Mouse (Mus musculus): Measurements from ENCODE around the gene Comp. TPM values are rescaled to one million over a fixed set of nuclear protein-coding genes. Genes with fewer than 3 reads are reported as not detected.

Comp gene
- polyA plus RNA-seq, 1 experiment from 2014 or later: 0.22 TPM

DNA sequence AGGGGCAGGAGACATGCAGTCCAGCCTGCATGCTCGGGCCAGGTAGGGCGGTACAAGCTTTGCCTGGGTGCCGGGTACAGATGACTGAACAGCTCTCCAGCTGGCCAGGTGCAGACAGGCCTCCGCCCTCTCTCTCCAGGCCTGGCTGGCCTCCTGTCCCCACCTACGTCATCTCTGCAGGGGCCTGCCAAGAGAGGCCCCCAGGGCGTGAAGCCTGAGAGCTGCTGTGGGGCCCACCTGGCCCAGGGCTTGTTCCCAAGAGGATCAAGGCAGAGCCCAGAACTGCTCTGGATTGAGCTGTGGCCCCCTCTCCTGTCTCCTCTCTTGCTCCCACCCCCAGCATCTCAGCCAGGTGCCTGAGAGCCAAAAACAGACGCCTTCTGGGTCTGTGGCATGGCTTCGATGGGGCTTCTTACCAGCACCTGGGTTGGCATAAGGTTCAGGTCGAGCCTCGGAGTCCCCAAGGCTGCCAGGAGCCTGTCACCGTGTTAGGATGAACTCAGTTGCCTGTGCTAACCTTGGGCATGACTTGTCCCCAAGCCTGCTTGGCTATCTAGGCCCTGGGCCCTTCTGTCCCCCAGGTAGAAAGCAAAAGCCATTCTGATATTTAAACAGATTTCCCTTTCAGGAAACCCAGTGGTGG, 33.2 kb downstream of the Comp start:
- H3K9me3 ChIP-seq: no peaks in the 10 kb centered on the region
- no peak overlapping the region for H3K9ac ChIP-seq
- peaks cover 52% of the 10 kb centered on the region for H3K4me1 ChIP-seq
- H3K36me3 ChIP-seq: 0 out of 2 replicates have a peak, but pooled peaks cover 3% of the 10 kb centered on the region
- H3K27ac ChIP-seq: peak overlapping the region; percentile 33
- no peaks in the 10 kb centered on the region for H3K27me3 ChIP-seq (replicated peaks)
- peak; percentile 41 for ATAC-seq (ENCODE audit: insufficient read depth, low FRiP score, low read depth)
- no peak overlapping the region for H3K4me2 ChIP-seq
- WGBS: 50% methylated on average over 11 of the region's 11 CpGs
- no peak overlapping the region for H3K4me3 ChIP-seq (replicated peaks)

DNA sequence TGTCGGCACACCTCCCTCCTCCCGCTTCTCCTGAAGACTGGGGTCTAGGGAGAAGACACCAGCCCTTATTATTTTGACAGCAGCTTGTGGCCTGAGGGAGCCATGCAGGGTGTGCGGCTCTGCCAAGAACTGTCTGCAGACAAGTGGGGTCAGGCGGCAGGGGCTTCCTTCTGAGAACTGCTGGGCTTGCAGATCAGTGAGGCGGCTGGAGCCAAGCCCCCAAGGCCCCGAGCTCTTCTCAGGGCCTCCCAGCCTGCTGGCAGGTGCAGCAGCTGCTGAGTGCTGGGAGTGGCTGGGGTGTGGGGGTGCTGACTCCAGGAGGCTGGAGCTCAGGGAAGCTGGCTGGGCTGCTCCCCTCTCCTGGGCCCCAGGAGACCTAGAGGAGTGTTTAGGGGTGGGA, 34.9 kb downstream of the Comp start:
- peak overlapping the region; percentile 88 for H3K27ac ChIP-seq
- WGBS: 34% methylated on average over 6 of the region's 6 CpGs
- 0 out of 2 replicates have a peak overlapping the region, but pooled peaks have one; percentile 17 for H3K4me2 ChIP-seq
- H3K27me3 ChIP-seq (replicated peaks): no peaks in the 10 kb centered on the region
- H3K9ac ChIP-seq: no peak overlapping the region
- peaks cover 9% of the 10 kb centered on the region; the same call in 1 of the 2 replicates for H3K36me3 ChIP-seq
- no peak overlapping the region for H3K4me3 ChIP-seq (replicated peaks)
- H3K4me1 ChIP-seq: peaks cover 52% of the 10 kb centered on the region
- peak; percentile 73 for ATAC-seq (ENCODE audit: insufficient read depth, low FRiP score, low read depth)
- no peaks in the 10 kb centered on the region for H3K9me3 ChIP-seq

DNA sequence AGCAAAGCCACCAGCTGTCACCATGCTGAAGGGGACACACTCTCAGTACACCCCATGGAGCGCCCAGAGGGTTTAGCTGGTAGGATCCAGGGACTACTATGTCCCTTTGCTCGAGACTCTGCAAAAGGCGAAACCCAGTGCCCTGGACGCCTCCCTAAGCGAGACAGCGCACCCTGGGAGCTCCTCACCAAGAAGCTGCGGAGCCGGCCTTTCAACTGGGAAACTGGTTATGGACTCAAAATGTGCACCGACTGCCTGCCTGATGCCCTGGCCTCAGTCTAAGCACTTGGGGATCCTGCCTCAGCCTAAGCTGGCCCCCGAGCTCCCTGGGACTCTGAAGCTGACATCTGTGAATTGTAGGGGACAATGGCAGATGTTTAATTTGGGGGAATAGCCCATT, 35.7 kb downstream of the Comp start:
- no peak for ATAC-seq (ENCODE audit: insufficient read depth, low FRiP score, low read depth)
- 65% methylated on average over 10 of the region's 10 CpGs for WGBS
- no peaks in the 10 kb centered on the region for H3K9me3 ChIP-seq
- H3K27ac ChIP-seq: peak overlapping the region; percentile 88
- no peak overlapping the region for H3K4me3 ChIP-seq (replicated peaks)
- no peak overlapping the region for H3K9ac ChIP-seq
- H3K36me3 ChIP-seq: peaks cover 11% of the 10 kb centered on the region; the same call in 1 of the 2 replicates
- H3K4me1 ChIP-seq: peaks cover 52% of the 10 kb centered on the region
- H3K27me3 ChIP-seq (replicated peaks): no peaks in the 10 kb centered on the region
- peak overlapping the region; percentile 17 for H3K4me2 ChIP-seq

DNA sequence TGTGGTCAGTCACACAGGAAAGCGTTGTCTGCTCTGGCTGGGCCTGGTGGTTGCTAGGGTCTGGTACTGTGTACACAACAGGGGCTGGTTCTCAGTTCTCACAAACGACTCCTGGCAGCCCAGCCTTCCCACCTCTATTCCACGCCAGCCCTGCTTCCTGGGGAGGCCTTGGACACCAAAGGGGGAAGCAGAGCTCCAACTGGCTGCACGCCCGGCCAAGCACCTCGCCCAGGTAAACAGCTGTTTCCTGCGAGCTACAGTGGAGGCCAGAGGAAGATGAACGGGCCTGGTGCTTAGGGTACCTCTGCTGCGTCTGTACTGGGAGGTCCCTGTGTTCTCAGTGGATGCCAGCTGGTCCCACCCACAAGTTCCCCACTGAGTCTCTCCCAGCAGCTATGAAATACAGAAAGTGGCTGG, 36.1 kb downstream of the Comp start:
- peaks cover 8% of the 10 kb centered on the region; the same call in 1 of the 2 replicates for H3K36me3 ChIP-seq
- H3K27ac ChIP-seq: peak overlapping the region; percentile 88
- H3K9ac ChIP-seq: no peak overlapping the region
- no peaks in the 10 kb centered on the region for H3K9me3 ChIP-seq
- no peaks in the 10 kb centered on the region for H3K27me3 ChIP-seq (replicated peaks)
- H3K4me3 ChIP-seq (replicated peaks): no peak overlapping the region
- peaks cover 52% of the 10 kb centered on the region for H3K4me1 ChIP-seq
- peak overlapping the region; percentile 17; the same call in 1 of the 2 replicates for H3K4me2 ChIP-seq
- 29% methylated on average over 9 of the region's 9 CpGs for WGBS
- ATAC-seq (ENCODE audit: insufficient read depth, low FRiP score, low read depth): peak; percentile 32

DNA sequence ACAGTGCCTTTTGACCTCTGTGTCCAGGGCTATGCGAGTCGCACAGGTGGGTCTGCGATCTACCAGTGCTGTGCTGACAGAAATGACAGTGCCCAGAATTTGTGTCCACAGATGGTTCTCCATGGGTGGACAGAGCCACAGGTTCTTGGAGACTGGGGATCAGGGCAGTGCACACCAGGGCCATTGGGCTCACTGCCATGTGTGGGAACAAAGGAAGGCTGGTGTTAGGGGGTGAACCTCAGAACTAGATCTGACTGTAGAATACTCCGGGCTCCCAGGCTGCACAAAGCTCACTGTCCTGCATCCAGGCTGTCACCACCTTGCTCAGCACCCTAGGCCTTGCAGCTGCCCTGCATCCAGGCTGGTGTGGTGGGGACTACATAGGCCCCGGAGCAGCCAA, 36.9 kb downstream of the Comp start:
- H3K27ac ChIP-seq: no peak overlapping the region
- no peak overlapping the region for H3K9ac ChIP-seq
- no peaks in the 10 kb centered on the region for H3K27me3 ChIP-seq (replicated peaks)
- H3K36me3 ChIP-seq: peaks cover 8% of the 10 kb centered on the region; the same call in 1 of the 2 replicates
- H3K4me2 ChIP-seq: no peak overlapping the region
- ATAC-seq (ENCODE audit: insufficient read depth, low FRiP score, low read depth): no peak
- H3K4me1 ChIP-seq: peaks cover 49% of the 10 kb centered on the region
- WGBS: 95% methylated on average over 5 of the region's 5 CpGs
- no peak overlapping the region for H3K4me3 ChIP-seq (replicated peaks)
- no peaks in the 10 kb centered on the region for H3K9me3 ChIP-seq

DNA sequence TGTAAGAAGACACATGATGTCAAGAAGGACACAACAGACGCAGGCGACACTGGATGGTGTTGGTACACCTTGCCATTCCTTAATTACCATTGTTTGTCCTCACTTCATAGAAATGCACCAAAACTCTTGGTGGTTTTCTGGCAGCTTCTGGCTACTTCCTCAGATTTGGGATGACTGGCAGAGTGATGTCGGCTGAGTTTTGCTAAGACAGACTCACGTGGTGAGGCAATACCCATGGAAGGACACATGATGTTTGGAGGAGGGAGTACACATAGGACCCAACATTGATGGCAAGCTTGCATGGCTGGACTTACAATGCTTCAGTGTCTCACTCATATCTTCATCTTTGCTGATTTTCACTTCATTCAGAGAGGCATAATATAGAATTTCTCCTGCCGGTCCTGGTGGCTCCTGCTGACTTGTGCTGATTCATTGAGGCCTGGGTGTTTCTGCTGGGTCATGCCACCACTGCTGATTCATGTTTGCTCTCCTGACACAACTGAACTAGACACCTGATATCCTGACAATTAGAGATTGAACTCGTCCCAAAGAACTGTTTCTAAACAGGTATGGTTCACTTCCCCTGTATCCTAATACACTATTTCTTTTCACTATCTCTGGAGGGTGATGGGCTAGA, 41.1 kb downstream of the Comp start:
- H3K4me3 ChIP-seq (replicated peaks): no peak overlapping the region
- peaks cover 45% of the 10 kb centered on the region for H3K4me1 ChIP-seq
- no peak overlapping the region for H3K4me2 ChIP-seq
- WGBS: 84% methylated on average over 6 of the region's 6 CpGs
- H3K27me3 ChIP-seq (replicated peaks): no peaks in the 10 kb centered on the region
- no peak overlapping the region for H3K9ac ChIP-seq
- no peak for ATAC-seq (ENCODE audit: insufficient read depth, low FRiP score, low read depth)
- H3K36me3 ChIP-seq: peaks cover 8% of the 10 kb centered on the region; the same call in 1 of the 2 replicates
- H3K9me3 ChIP-seq: no peaks in the 10 kb centered on the region
- no peak overlapping the region for H3K27ac ChIP-seq

DNA sequence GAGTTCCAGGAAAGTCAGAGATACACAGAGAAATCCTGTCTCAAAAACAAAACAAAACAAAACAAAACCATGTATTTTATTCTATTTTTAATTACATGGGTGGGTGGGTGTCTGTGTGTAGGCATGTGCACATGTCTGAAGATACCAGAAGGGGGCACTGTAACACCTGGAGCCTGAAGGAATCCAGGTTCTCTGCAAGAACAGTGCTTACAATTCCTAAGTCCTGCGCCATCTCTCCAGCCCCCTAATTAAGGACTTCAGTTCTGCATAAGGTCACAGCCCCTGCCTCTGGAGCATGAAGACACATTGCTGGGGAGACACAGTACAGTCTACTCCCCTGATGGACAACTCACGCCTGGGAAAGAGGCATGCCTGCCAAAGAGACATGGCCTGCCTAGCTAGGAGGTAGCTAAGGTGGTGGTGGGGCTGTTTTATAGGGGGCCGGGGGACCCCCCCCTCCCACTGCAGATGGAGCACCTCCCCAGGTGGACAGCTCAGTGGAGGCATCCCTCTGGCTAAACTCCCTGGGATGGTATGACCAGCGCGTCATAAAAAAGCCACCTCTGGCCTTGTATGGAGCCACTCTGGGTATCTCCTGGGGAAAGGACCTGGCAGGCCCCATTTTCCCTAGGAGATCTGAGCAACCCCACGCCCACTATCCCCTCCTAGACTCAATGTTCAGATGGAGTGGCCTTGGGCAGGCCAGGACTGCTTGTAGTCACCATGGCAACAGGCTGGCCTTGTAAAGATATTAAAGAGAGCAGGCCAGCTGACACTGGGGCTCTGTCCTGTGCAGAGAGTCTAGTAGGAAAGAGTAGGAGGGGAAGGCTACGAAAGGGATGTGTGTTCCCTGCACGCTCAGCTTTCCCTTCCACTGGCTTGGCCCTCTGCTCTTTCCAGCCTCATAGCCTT, 42.4 kb downstream of the Comp start:
- no peak overlapping the region for H3K4me3 ChIP-seq (replicated peaks)
- H3K9me3 ChIP-seq: no peaks in the 10 kb centered on the region
- WGBS: 82% methylated on average over 8 of the region's 8 CpGs
- peaks cover 8% of the 10 kb centered on the region; the same call in 1 of the 2 replicates for H3K36me3 ChIP-seq
- ATAC-seq (ENCODE audit: insufficient read depth, low FRiP score, low read depth): peak; percentile 38; the same call in 1 of the 2 replicates
- H3K9ac ChIP-seq: no peak overlapping the region
- peaks cover 41% of the 10 kb centered on the region for H3K4me1 ChIP-seq
- no peak overlapping the region for H3K4me2 ChIP-seq
- H3K27ac ChIP-seq: no peak overlapping the region; the same call in 1 of the 2 replicates
- no peaks in the 10 kb centered on the region for H3K27me3 ChIP-seq (replicated peaks)

DNA sequence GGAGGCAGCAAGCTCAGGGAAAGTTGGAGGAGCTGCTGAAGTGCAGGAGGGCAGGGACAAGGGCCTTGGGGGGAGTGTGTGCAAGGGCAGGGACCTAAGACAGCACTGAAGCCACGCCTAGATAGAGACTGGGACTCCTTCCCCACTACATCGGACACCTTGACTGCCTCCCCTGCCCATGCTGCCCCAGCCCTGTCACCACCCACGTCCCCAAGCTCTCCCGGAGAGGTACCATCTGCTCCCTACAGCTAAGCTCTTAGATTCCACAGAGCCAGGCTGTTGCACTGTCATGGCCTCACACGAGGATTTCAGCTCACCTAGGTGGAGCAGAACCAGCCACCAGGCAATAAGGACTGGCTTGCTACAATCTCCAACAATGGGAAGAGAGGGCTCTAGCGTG, 43.6 kb downstream of the Comp start:
- H3K27ac ChIP-seq: no peak overlapping the region
- no peak overlapping the region for H3K4me3 ChIP-seq (replicated peaks)
- no peak for ATAC-seq (ENCODE audit: insufficient read depth, low FRiP score, low read depth)
- H3K27me3 ChIP-seq (replicated peaks): no peaks in the 10 kb centered on the region
- no peak overlapping the region for H3K4me2 ChIP-seq
- H3K4me1 ChIP-seq: peaks cover 41% of the 10 kb centered on the region
- no peaks in the 10 kb centered on the region for H3K9me3 ChIP-seq
- WGBS: 55% methylated on average over 6 of the region's 6 CpGs
- no peak overlapping the region for H3K9ac ChIP-seq
- H3K36me3 ChIP-seq: peaks cover 8% of the 10 kb centered on the region; the same call in 1 of the 2 replicates

DNA sequence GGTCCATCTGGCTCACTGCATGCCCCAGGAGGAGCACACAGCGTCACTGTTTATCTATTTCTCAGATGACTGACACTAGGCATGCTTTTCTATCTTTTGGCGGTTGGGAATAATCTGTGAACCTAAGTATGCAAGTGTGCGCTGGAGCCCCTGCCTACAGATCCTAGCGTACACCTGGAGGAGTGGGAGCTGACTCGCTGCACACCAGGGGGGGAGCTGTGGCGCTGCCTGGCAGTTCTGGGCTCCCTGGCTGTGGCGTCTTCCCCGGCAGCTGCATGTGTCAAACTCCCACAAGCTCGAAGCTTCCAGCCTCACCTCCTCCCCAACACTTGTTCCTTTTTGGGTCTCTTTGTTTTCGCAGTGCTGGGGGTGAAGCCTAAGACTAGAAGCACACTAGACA, 44.6 kb downstream of the Comp start:
- Histone ChIP-seq H3K4me2 (no peak overlapping the region), H3K4me3 (replicated peaks) (no peak overlapping the region), H3K4me1 (peaks cover 41% of the 10 kb centered on the region), H3K27me3 (replicated peaks) (no peaks in the 10 kb centered on the region), H3K9ac (no peak overlapping the region), H3K9me3 (no peaks in the 10 kb centered on the region), H3K27ac (peak overlapping the region; percentile 26), H3K36me3 (peaks cover 5% of the 10 kb centered on the region; the same call in 1 of the 2 replicates)
- ATAC-seq (ENCODE audit: insufficient read depth, low FRiP score, low read depth): no peak
- WGBS: 35% methylated on average over 10 of the region's 10 CpGs

DNA sequence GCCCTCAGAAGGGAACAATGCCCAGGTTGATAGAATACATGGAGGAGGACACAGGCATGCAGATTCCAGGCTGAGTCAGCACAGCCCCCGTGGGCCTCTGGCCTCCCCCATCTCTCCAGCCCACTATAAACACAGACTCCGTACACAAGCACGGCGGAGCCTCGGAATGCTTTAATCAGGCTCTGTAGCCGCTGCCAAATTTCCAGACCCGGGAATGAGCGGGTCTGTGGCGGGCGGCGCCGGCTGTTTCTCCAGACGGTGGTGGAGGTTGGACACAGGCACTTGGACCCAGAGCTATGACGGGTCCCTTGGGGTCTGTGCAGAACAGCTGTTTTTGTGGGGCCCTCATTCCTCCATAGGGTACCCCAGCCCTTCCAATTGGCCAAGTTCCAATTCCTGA, 45.6 kb downstream of the Comp start:
- 0 out of 2 replicates have a peak overlapping the region, but pooled peaks have one; percentile 1 for H3K4me2 ChIP-seq
- ATAC-seq (ENCODE audit: insufficient read depth, low FRiP score, low read depth): peak; percentile 50
- WGBS: 22% methylated on average over 14 of the region's 14 CpGs

DNA sequence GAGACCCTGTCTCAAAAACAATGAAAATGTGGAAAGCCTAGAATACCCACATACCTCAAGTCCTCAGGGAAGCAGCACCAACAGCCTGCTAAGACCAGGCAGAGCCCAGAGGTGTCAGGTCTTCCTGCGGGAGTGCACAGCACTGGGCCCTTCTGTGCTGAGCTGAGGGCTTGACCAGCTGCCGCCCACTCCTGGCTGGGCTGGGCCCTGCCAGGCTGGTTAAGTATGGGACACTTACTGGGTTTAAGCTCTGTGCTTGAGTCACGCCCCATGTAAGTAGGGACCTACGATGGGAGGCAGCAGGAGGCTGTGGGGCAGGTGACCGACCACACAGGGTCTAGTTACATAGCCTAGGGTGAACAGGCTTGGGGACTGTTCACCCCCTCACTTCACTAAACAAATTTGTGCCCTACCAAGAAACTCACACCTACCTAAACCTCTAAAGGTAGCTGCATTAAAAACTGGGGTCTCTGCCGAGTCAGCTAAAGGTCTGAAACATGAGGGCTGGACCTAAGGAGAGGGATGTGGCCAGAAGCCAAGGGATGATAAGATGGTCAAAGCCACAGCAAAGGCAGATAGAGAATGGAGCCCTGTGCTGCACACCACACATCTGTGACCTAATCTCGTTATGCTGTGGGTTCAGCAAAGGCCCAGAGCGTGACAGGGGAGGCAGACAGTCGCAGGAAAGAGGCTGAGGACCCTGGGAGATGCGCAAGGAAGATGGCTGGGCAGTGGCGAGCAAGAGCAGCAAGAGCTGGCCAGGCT, 46.7 kb downstream of the Comp start:
- Histone ChIP-seq H3K27ac (no peak overlapping the region), H3K27me3 (replicated peaks) (no peaks in the 10 kb centered on the region), H3K4me1 (peaks cover 41% of the 10 kb centered on the region), H3K9me3 (no peaks in the 10 kb centered on the region), H3K9ac (no peak overlapping the region), H3K4me3 (replicated peaks) (no peak overlapping the region), H3K36me3 (no peaks in the 10 kb centered on the region), H3K4me2 (no peak overlapping the region)
- 79% methylated on average over 11 of the region's 11 CpGs for WGBS
- ATAC-seq (ENCODE audit: insufficient read depth, low FRiP score, low read depth): no peak

More for the DNA sequence above, 45.6 kb downstream of the Comp start:
- Histone ChIP-seq H3K9me3 (no peaks in the 10 kb centered on the region), H3K36me3 (no peaks in the 10 kb centered on the region), H3K27ac (peak overlapping the region; percentile 35; the same call in 1 of the 2 replicates), H3K4me3 (replicated peaks) (no peak overlapping the region), H3K4me1 (peaks cover 41% of the 10 kb centered on the region), H3K9ac (no peak overlapping the region), H3K27me3 (replicated peaks) (no peaks in the 10 kb centered on the region)
